ENCODE assay signal across 25 mouse cellular contexts in the genomic region with DNA sequence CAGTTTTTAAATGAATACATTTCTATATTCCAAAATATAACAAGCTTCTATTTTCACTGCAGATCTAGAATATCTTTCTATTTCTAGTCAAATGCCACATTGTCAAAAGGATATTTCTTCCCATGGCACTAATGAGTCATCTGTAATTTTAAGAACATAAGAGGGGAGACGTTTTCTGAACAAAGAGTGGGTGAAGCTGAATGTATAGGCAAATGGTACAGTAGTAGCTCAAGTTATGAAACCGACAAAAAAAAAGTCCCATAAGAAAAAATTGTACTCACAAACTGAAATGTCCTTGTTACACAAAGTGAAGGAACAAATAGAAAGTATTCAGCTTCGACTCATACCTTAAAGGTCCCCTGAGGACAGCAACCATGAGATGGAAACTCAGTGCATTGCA.
"Had no signal": no experiment of that assay in that cellular context is flagged by ENCODE, and none has a peak within 500 bp of the region (broad histone marks: within the 10 kb centered on the region; RNA-seq: fewer than 3 reads in every experiment).

No protein-coding gene starts in this region.

- DNase-seq: gastrocnemius, adult 2 months; gastrocnemius, postnatal 10 days; gastrocnemius, postnatal 25 days; heart, adult 18-20 months; heart, postnatal 10 days; heart, postnatal 4 days; kidney, adult 18-20 months; kidney, adult 8-10 months; kidney, postnatal 10 days; kidney, postnatal 25 days; kidney, postnatal 4 days; liver; liver, embryonic 13.5 days had no signal

- H3K4me3 ChIP-seq: gastrocnemius, adult 2 months; heart, embryonic 10.5 days; heart, embryonic 12.5 days; hindbrain, embryonic 10.5 days; hindbrain, embryonic 12.5 days; intestine, embryonic 15.5 days; layer of hippocampus, adult 2 months; limb, embryonic 10.5 days; limb, embryonic 12.5 days; liver, embryonic 13.5 days had no signal

- H3K27ac ChIP-seq: gastrocnemius, adult 2 months; heart, embryonic 10.5 days; hindbrain, embryonic 10.5 days; hindbrain, embryonic 12.5 days; hindbrain, embryonic 14.5 days; intestine, embryonic 15.5 days; layer of hippocampus, adult 2 months; limb, embryonic 10.5 days; limb, embryonic 12.5 days; liver, embryonic 13.5 days had no signal

- ATAC-seq: hindbrain, embryonic 16.5 days; inflammation-experienced regulatory T-cells, adult 6 months; intestine, embryonic 15.5 days; intestine, postnatal 0 days had no signal
